ENCODE assay signal across 9 mouse cellular contexts in genomic region chr5:63767464-63767863, GRCm38 (mm10). TPM values are rescaled to one million over a fixed set of nuclear protein-coding genes. Genes with fewer than 3 reads are reported as not detected.
DNase-seq lines count a peak whose midpoint lies in the region; ATAC-seq lines count a peak whose summit lies in the region.
"Had no signal": no experiment of that assay in that cellular context is flagged by ENCODE, and none has a peak within 500 bp of the region (broad histone marks: within the 10 kb centered on the region; RNA-seq: fewer than 3 reads in every experiment).

No protein-coding gene starts in this region.

- no peaks in the 10 kb centered on the region for H3K27me3 ChIP-seq in forebrain, embryonic 13.5 days
- H3K27me3 ChIP-seq: limb, embryonic 12.5 days had no signal

- no peaks in the 10 kb centered on the region for H3K36me3 ChIP-seq in forebrain, embryonic 13.5 days (ENCODE audit: poor library complexity, severe bottlenecking)
- H3K36me3 ChIP-seq: heart, embryonic 10.5 days; limb, embryonic 12.5 days had no signal

- peak; percentile 72 for ATAC-seq in forebrain, embryonic 13.5 days

- no peak overlapping the region for H3K9ac ChIP-seq in forebrain, embryonic 13.5 days
- H3K9ac ChIP-seq: limb, embryonic 12.5 days had no signal

- DNase-seq in left cerebral cortex, postnatal 25 days (ENCODE audit: low spot score in 2 of 2): peak; percentile 11 to 46
- no peak for DNase-seq in left cerebral cortex, postnatal 36 days (ENCODE audit: low spot score in 2 of 2)
- DNase-seq in brain, adult 2 months (ENCODE audit: low read depth, low spot score): peak; percentile 66
- peak; percentile 5 to 26 for DNase-seq in lung, postnatal 4 days
- DNase-seq in spleen, postnatal 36 days (ENCODE audit: low spot score in 2 of 2): no peak
- DNase-seq in spleen, postnatal 10 days (ENCODE audit: low spot score in 2 of 2): no peak

- H3K4me1 ChIP-seq in forebrain, embryonic 13.5 days: peaks cover 13% of the 10 kb centered on the region
- H3K4me1 ChIP-seq: heart, embryonic 10.5 days had no signal

- no peak overlapping the region for H3K4me3 ChIP-seq in forebrain, embryonic 13.5 days
- H3K4me3 ChIP-seq: heart, embryonic 10.5 days; limb, embryonic 12.5 days had no signal

- intact Hi-C loops in left cerebral cortex, postnatal 25 days (cut with DNase I): loop anchor here (2.0 to 5.0 kb wide), 3 partner anchors 120 to 873 kb away; partner anchors contain the start of gene Nwd2
- intact Hi-C loops in left cerebral cortex, postnatal 36 days (cut with DNase I): loop anchor here (2.0 to 10.0 kb wide), 3 partner anchors 113 to 873 kb away; no protein-coding TSS in a partner anchor

- H3K27ac ChIP-seq in forebrain, embryonic 13.5 days: peak overlapping the region; percentile 3; the same call in 1 of the 2 replicates
- H3K27ac ChIP-seq: heart, embryonic 10.5 days; limb, embryonic 12.5 days had no signal

- 29% methylated on average over 8 of the region's 8 CpGs for WGBS in forebrain, embryonic 13.5 days

- H3K4me2 ChIP-seq in forebrain, embryonic 13.5 days: peak overlapping the region; percentile 39
- H3K4me2 ChIP-seq: limb, embryonic 12.5 days had no signal

- H3K9me3 ChIP-seq in forebrain, embryonic 13.5 days (replicated peaks): no peaks in the 10 kb centered on the region
- H3K9me3 ChIP-seq: heart, embryonic 10.5 days; limb, embryonic 12.5 days had no signal

RNA-seq across cellular contexts. Expression of gene 0610040J01Rik, which starts 44.7 kb away (rescaled TPM):
- total RNA-seq in left cerebral cortex, postnatal 25 days (2021): 1 to 10 TPM; 4.2 to 6.2 TPM
- total RNA-seq in left cerebral cortex, postnatal 36 days (2021): 1 to 10 TPM; 4.3 to 6.2 TPM
- 2.7 and 2.8 TPM in 2 replicates for polyA plus RNA-seq in forebrain, embryonic 13.5 days (2015; fragmentation: Nextera tagmentation; extraction: Ambion mirVana)

Comparison
In these comparisons a context has a peak if more than half of its experiments do, and no peak if none do; other contexts are left out.
1. DNase-seq: peak in left cerebral cortex, postnatal 25 days (2 of 2), brain, adult 2 months (single experiment) and lung, postnatal 4 days (2 of 2); none in left cerebral cortex, postnatal 36 days (0 of 2), spleen, postnatal 36 days (0 of 2) and spleen, postnatal 10 days (0 of 2).